Mouse (Mus musculus) embryonic facial prominence, embryonic 11.5 days (tissue): ENCODE results near the gene Ppm1g. TPM values are rescaled to one million over a fixed set of nuclear protein-coding genes. Genes with fewer than 3 reads are reported as not detected.

Experiments
- ATAC-seq: fragments of 200-750 bp; cut with Nextera tagmentation; replicated peaks from 2 replicates; pipeline ENCODE4 v1.8.0; 2017; ENCODE audit warnings: low read depth; ENCODE audit not compliant: insufficient number of reproducible peaks, low FRiP score, low TSS enrichment
- DNase-seq: peaks from one replicate; pipeline ENCODE4 v3.0.0-alpha.2; 2015; ENCODE audit warnings: low spot score
- H3K27ac ChIP-seq: fragments of 300-500 bp; sonication (generic); replicated peaks from 2 replicates; pipeline ENCODE4 v1.5.1; 2014; ENCODE audit warnings: mild to moderate bottlenecking, low read depth, low read length, control low read depth
- H3K27me3 ChIP-seq: fragments of 300-500 bp; sonication (generic); 2 replicates; pipeline ENCODE4 v1.6.1; 2014; ENCODE audit warnings: mild to moderate bottlenecking, low read length, moderate library complexity, mixed read lengths; ENCODE audit not compliant: control insufficient read depth, insufficient read depth
- H3K36me3 ChIP-seq: fragments of 300-500 bp; sonication (generic); replicated peaks from 2 replicates; pipeline ENCODE4 v1.6.1; 2014; ENCODE audit warnings: low read depth, mild to moderate bottlenecking, low read length, moderate library complexity, mixed read lengths; ENCODE audit not compliant: control insufficient read depth, insufficient read depth
- H3K4me1 ChIP-seq: fragments of 300-500 bp; sonication (generic); 2 replicates; pipeline ENCODE4 v1.6.1; 2014; ENCODE audit warnings: low read length, mixed read lengths; ENCODE audit not compliant: control insufficient read depth, insufficient read depth
- H3K4me2 ChIP-seq: fragments of 300-500 bp; sonication (generic); 2 replicates; pipeline ENCODE4 v1.6.1; 2014; ENCODE audit warnings: low read depth, mild to moderate bottlenecking, control low read depth, low read length, moderate library complexity
- H3K4me3 ChIP-seq: fragments of 300-500 bp; sonication (generic); 2 replicates; pipeline ENCODE4 v1.5.1; 2014; ENCODE audit warnings: low read depth, low read length, control low read depth
- H3K9ac ChIP-seq: fragments of 300-500 bp; sonication (generic); replicated peaks from 2 replicates; pipeline ENCODE4 v1.6.1; 2014; ENCODE audit warnings: mild to moderate bottlenecking, control low read depth, low read length
- H3K9me3 ChIP-seq: fragments of 300-500 bp; sonication (generic); replicated peaks from 2 replicates; pipeline ENCODE4 v1.6.1; 2016; ENCODE audit warnings: mild to moderate bottlenecking, low read length, inconsistent platforms, mixed read lengths; ENCODE audit not compliant: control insufficient read depth
- WGBS: fragments of 180-500 bp; shearing (Covaris S2); extraction: QIAGEN DNeasy Blood & Tissue Kit; methylation state at CpG from one replicate; pipeline ENCODE4 v1.1.7; 2014; 5-methylcytosine and 5-hydroxymethylcytosine counted together
- polyA plus RNA-seq: library from polyadenylated mRNA; unstranded; fragments of >200 nt; fragmentation: Nextera tagmentation; extraction: Ambion mirVana; gene quantifications from 2 replicates; pipeline ENCODE4 v1.2.1, GENCODE M21; 2014

The Ppm1g gene
- polyA plus RNA-seq, 1 experiment from 2014 or later, result 142 TPM

DNA sequence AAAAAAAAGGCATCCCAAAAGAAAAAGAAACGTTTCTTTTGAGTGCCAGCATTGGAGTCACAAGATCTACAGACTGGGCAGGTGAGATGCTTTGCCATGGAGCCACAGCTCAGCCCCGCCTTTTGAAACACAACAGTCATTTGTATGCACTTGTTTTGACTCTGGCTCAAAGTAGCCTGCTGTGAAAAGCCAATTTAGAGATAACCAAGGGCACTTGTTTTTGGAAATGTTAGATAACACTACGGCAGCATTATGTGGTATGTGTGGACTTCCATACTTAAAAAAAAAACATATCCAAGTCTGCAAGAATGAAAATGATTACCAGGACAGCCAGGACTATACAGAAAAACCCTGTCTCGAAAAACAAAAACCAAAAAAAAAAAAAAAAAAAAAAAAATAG, 36.8 kb downstream of the Ppm1g start:
- no peaks in the 10 kb centered on the region for H3K27me3 ChIP-seq
- ATAC-seq (no peak), DNase-seq (no peak)
- no peaks in the 10 kb centered on the region for H3K4me1 ChIP-seq
- no peaks in the 10 kb centered on the region for H3K9me3 ChIP-seq
- no peak overlapping the region for H3K9ac ChIP-seq
- peaks cover 4% of the 10 kb centered on the region for H3K36me3 ChIP-seq
- 67% methylated on average over 4 of the region's 4 CpGs for WGBS
- H3K27ac ChIP-seq, result no peak overlapping the region
- H3K4me3 ChIP-seq, result no peak overlapping the region
- H3K4me2 ChIP-seq, result no peak overlapping the region

DNA sequence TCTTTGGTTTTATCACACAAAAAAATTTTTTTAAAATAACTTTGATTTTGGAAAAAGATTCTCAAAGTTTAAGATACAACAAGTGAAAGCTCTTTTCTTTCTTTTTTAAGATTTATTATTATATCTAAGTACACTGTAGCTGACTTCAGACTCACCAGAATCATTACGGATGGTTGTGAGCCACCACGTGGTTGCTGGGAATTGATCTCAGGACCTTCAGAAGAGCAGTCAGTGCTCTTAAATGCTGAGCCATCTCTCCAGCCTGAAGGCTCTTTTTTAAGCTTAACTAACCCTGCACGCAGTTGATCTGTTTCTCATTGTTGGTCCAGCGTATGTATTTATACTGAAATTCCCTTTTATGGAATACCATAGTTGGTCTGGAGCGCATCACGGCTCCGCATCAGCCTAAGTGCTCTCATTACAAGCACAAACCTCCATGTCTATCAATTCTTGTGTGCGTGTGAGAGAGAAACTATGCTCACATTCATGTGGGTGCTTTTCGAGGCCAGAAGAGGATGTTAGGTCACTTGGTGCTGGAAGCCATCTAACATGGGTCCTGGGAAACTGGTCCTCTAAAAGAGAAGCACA, 39.2 kb downstream of the Ppm1g start:
- Histone ChIP-seq H3K4me2 (no peak overlapping the region), H3K36me3 (no peaks in the 10 kb centered on the region), H3K4me1 (no peaks in the 10 kb centered on the region), H3K4me3 (no peak overlapping the region), H3K9me3 (no peaks in the 10 kb centered on the region), H3K27me3 (no peaks in the 10 kb centered on the region), H3K27ac (no peak overlapping the region), H3K9ac (no peak overlapping the region)
- DNase-seq, result no peak
- 94% methylated on average over 9 of the region's 9 CpGs for WGBS
- no peak for ATAC-seq

DNA sequence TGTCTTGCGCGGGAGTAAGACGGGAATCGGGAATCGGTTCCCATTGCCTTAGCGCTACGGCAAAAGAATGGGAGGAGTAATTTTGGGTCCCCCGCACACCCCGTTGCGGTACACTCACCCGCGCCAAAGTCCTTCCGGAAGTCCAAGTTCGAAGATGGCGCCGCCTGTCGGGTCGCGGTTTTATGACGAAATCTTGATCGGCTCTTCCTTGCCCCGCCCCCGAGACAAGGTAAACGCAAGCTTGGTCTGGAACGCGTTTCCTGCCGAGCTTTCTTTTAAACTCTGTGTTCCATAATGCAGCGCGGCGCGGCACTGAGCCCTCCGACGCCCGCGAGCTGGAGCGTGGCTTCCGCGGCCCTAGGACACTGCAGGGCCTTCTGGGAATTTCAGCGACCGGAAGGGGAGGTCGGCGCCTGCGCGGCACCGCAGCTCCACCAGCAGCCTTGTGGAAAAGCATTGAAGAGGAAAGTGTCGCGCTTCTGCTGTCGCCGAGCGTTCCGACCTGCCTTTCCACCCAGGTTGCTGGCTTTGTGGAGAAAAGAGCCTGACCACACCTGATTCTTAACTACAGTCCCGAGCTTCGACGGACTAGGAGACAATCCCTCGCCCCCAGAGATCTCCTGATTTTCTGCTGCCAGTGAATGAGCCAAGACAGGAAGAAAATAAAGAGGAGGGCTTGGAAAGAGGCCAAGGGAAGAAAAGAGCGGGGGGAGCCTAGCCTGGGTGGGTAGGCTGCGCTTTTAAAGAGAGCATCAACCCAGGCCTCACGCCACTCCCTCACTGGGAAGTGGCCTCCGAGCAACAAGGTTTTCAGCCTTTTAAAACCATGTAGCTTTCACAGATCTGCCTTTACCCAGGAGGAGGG, 40.5 kb downstream of the Ppm1g start, which contains the start of the genes Gm29609 and Gtf3c2:
TSS of gene Gm29609 (minus strand) at position 146 of the 865 bp plus-strand sequence.
TSS of gene Gtf3c2 (minus strand) at position 379 of the 865 bp plus-strand sequence.
- peak within 1 kb of the TSS; percentile 73 for H3K9ac ChIP-seq
- H3K4me1 ChIP-seq, result no peaks in the 10 kb centered on the region
- H3K4me3 ChIP-seq, result peak within 1 kb of the TSS; percentile 75
- DNase-seq (peak; percentile 98), ATAC-seq (peak; percentile 95)
- WGBS, result under 1% methylated on average over 59 of the region's 59 CpGs
- no peaks in the 10 kb centered on the region for H3K27me3 ChIP-seq
- peak within 1 kb of the TSS; percentile 90 for H3K27ac ChIP-seq
- no peaks in the 10 kb centered on the region for H3K36me3 ChIP-seq
- no peaks in the 10 kb centered on the region for H3K9me3 ChIP-seq
- H3K4me2 ChIP-seq, result peak within 1 kb of the TSS; percentile 77

DNA sequence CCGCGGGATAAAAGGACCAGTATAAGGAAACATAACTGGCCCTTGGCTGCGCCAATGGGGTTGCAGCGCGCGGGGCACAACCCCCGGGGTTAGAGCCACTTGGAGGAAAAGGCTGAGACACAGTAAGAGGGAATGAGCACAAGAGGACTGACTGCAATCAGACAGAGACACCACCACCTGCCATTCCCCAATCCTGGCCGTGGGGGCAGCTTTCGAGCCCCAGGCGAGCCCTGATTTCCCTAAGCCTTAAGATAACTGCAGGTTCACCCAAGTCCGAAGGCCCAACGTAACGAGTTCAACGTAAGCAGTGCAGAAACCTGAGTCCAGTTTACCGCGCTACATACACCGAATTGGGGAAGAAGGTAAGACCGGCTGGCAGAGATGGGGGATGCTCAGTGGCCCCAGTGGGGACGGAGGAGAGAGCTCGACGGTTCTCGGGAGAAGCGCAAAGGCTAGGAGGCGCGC, 41.2 kb downstream of the Ppm1g start:
- H3K9ac ChIP-seq, result peak overlapping the region; percentile 73
- ATAC-seq (peak; percentile 71), DNase-seq (peak; percentile 18)
- H3K4me2 ChIP-seq, result peak overlapping the region; percentile 77
- H3K4me3 ChIP-seq, result peak overlapping the region; percentile 75
- H3K27ac ChIP-seq, result peak overlapping the region; percentile 90
- WGBS, result under 1% methylated on average over 25 of the region's 25 CpGs
- H3K36me3 ChIP-seq, result no peaks in the 10 kb centered on the region
- no peaks in the 10 kb centered on the region for H3K27me3 ChIP-seq
- H3K4me1 ChIP-seq, result no peaks in the 10 kb centered on the region
- no peaks in the 10 kb centered on the region for H3K9me3 ChIP-seq

DNA sequence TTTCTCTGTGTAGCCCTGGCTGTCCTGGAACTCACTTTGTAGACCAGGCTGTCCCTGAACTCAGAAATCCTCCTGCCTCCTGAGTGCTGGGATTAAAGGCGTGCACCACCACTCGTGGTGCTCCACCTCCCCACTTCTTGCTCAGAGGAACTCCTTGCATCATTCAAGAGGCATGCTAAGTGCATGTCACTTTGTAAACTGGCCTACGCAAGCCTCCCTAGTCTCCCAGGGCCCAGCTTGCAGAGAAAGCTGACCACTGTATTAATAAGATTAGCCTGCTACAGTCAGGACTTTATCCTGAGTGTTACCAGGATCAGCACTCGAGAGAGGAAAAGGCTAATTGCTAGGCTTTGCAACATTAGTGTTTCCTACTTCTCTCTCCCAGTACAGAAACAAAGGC, 51.9 kb downstream of the Ppm1g start:
- peaks cover 8% of the 10 kb centered on the region for H3K36me3 ChIP-seq
- H3K4me3 ChIP-seq, result no peak overlapping the region
- H3K9me3 ChIP-seq, result no peaks in the 10 kb centered on the region
- H3K27ac ChIP-seq, result no peak overlapping the region
- DNase-seq (no peak), ATAC-seq (no peak)
- 92% methylated on average over 4 of the region's 4 CpGs for WGBS
- H3K4me2 ChIP-seq, result no peak overlapping the region
- H3K27me3 ChIP-seq, result no peaks in the 10 kb centered on the region
- H3K4me1 ChIP-seq, result no peaks in the 10 kb centered on the region
- no peak overlapping the region for H3K9ac ChIP-seq

DNA sequence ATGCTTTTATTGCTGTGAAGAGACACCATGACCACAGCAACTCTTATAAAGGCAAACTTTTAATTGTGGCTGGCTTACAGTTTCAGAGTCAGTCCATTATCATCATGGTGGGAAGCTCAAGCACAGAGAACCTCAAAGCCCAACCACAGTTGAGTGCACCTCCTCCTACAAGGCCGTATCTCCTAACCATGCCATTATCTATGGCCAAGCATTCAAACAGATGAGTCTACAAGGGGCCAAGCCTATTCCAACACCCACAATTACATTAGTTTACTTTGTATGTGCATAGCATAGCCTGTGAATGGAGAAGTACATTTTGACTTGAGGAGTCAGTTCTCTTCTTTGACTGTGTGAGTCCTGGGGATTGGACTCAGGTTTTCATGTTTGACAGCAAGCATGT, 55.6 kb downstream of the Ppm1g start:
- Histone ChIP-seq H3K4me2 (no peak overlapping the region), H3K9ac (no peak overlapping the region), H3K27ac (no peak overlapping the region), H3K27me3 (no peaks in the 10 kb centered on the region), H3K9me3 (no peaks in the 10 kb centered on the region), H3K4me1 (no peaks in the 10 kb centered on the region), H3K36me3 (peaks cover 13% of the 10 kb centered on the region), H3K4me3 (no peak overlapping the region)
- DNase-seq, result no peak
- WGBS, result 83% methylated on average over 1 of the region's 1 CpGs
- ATAC-seq, result no peak

DNA sequence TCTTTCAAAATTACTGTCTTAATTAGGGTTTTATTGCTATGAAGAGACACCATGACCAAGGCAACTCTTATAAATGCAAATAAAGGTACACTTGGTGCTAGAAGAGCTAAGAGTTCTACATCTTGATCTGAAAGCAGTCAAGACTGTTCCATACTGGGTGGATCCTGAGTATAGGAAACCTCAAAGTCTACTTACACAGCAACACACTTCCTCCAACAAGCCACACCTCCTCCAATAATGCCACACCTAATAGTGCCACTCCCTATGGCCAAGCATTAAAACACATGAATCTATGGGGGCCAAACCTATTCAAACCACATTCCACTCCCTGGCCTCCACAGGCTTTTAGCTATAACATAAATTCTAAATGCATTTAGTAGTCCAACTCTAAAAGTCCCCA, 58.0 kb downstream of the Ppm1g start:
- Histone ChIP-seq H3K4me2 (no peak overlapping the region), H3K27me3 (no peaks in the 10 kb centered on the region), H3K27ac (no peak overlapping the region), H3K9ac (no peak overlapping the region), H3K9me3 (no peaks in the 10 kb centered on the region), H3K36me3 (peaks cover 19% of the 10 kb centered on the region), H3K4me3 (no peak overlapping the region), H3K4me1 (no peaks in the 10 kb centered on the region)
- DNase-seq, result no peak
- no peak for ATAC-seq

DNA sequence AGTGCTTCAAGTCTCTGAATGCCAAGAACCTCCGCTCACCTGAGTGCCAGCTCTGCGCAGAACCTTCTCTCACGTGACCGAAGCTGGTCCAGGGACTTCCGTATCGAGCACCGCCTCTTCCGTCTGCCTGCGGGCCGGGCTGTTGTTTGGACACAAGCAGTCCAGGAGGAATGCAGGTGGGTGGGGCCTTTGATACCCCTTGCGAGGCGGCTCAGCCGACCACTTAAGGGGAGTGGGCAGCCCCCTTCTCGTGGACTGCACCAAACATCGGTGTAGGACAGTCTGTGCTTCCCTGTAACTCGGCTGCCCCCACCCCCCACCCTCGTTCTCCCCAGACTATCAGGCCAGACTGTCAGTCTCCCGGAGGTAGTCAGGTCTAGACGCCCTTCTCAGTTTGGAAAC, 66.3 kb downstream of the Ppm1g start, which contains the start of gene Mpv17:
TSS of gene Mpv17 (minus strand) at position 100 of the 402 bp plus-strand sequence.
- Histone ChIP-seq H3K4me2 (peak within 1 kb of the TSS; percentile 69), H3K4me1 (no peaks in the 10 kb centered on the region), H3K9ac (peak within 1 kb of the TSS; percentile 59), H3K4me3 (peak within 1 kb of the TSS; percentile 43), H3K27ac (no peak within 1 kb of the TSS), H3K36me3 (peaks cover 7% of the 10 kb centered on the region), H3K27me3 (no peaks in the 10 kb centered on the region), H3K9me3 (no peaks in the 10 kb centered on the region)
- DNase-seq, result peak; percentile 93
- ATAC-seq, result peak; percentile 96
- WGBS, result under 1% methylated on average over 19 of the region's 19 CpGs
